Mouse (Mus musculus): ENCODE data around the gene Rhob.

DNA sequence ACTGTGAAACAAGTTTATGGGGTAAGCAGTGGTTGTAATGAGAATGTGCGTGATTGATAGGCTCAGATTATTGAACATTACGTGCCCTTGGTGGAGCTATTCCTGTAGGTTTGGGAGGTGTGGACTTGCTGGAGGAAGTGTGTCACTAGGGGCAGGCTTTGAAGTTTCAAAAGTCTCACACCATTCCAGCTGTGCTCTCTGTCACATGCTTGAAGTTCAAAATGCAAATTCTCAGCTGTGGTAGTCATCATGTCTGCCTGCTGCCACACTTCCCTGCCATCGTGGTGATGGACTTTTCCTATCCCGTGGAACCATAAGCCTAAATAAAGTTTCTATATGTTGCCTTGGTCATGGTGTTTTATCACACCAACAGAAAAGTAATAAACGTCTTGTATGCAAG, 28.0 kb upstream of the Rhob start:
- TF ChIP-seq CTCF (IDR thresholded peaks at IDR 0.05) (no peak), POLR2A (IDR thresholded peaks at IDR 0.05; ENCODE audit: insufficient read depth, low read depth, low read length) (no peak)

Measured in heart, adult 2 months (tissue).